Mouse (Mus musculus) liver (tissue): ENCODE data around the gene 5330417C22Rik.

ENCODE experiments used
- DNase-seq: peaks from one replicate; pipeline ENCODE4 v3.0.0-alpha.2; 2020; ENCODE audit warnings: mixed read lengths

The 5330417C22Rik gene

DNA sequence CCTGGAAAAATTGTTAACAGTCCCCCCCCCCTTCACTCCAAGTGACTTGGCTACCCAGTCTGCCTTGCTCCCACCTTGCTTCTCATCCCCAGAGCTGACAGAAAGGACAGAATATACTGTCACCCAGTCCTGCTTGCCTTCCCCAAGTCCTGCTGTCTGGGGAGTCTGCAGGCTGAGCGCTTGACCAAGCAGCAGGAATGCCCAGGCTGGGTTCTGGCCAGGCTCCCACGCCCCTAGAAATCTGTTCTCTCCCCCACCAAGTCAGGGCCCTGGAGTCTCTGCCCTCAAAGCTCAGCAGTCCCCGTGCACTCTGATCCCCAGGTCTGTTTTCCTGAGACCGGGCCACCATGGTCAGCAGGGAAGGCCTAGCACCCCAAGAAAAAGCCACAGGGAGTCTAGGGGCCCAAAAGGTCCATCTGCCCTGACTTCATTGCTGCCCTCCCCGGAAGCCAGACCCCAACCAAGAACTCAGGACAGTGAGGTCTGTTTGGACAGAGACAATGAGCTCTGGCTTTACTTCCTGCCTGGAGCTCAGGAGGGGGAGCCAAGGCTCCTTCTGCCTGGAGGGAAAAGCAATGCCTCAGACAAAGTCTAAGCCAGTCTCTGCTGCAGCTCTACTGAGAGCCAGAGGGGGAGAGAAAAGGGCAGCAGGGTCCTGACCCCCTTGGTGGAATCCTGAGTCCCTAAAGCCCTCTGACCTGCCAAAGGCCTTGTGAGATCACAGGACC lies 125.1 kb downstream of the 5330417C22Rik start:
- no peak for DNase-seq

- DNase-seq = no peak
Measured at GRCm38 (mm10) chr3:108410359-108410714, 126.0 kb downstream of the 5330417C22Rik start.

- no peak for DNase-seq
Measured at GRCm38 (mm10) chr3:108409656-108410358, 126.5 kb downstream of the 5330417C22Rik start.

DNA sequence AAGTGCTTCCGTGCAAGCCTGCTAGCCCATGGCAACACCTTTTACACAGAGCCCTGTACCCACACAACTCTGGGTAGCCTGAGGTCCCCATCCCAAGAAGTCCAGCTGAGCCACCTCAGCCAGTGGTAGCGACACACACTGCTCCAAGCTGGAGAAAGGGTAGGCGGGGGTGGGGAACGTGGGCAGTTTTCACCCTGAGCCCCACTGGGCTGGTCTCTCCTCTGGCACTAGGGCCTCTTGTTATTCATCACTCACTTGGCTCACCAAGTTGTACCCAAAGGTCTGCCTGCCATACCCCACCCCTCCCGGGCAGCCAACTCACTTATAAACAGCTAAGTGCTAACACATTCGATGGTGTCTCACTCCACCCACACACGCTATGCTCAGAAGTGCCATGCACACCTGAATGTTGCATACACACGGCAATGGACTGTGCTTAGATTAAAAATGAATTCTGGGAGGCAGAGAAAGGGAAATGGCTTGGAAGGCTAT lies 127.8 kb downstream of the 5330417C22Rik start:
- DNase-seq = no peak

DNA sequence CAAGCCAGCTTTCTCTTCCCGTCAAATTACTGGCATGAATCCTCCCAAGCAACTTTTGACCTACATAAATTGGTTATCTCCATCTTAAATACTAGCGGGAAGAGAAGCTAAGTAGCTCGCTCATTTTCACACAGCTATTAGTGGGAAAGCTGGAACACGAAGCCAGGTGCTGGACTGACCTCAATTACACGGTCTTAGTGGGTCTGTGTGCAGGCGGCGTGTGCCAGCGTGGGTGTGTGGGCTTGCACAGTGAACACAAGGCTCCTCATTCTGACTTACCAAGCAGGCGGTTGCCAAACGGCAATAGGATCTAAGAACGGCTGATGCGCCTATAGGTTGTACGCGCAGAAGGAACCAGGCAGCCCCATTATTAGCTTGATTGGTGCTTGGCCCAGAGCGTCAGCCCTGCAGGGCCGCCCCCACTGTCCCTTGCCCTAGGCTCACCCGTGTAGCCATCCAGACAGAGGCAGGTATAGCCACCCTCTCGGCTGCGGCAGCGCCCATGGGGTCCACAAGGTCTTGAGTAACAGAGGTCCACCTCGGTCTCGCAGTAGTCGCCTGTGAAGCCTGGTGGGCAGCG lies 129.9 kb downstream of the 5330417C22Rik start:
- no peak for DNase-seq
